Mouse (Mus musculus) C2C12 (cell line): ENCODE measurements around the gene Isg20l2. TPM values are rescaled to one million over a fixed set of nuclear protein-coding genes. Genes with fewer than 3 reads are reported as not detected.
"Not testable (repeated sequence)": the region's sequence is repeated elsewhere in the genome, so short reads cannot be mapped to it uniquely, and the experiment has no call there.

Source experiments
- H3K27me3 ChIP-seq: one replicate; pipeline ENCODE4 v1.6.1; 2011; ENCODE audit not compliant: control insufficient read depth, insufficient read depth, insufficient read length
- H3K36me3 ChIP-seq: one replicate; pipeline ENCODE4 v1.6.1; 2011; ENCODE audit not compliant: control insufficient read depth, insufficient read depth
- H3K4me3 ChIP-seq: one replicate; pipeline ENCODE4 v1.5.1; 2011; ENCODE audit warnings: mild to moderate bottlenecking, control low read depth; ENCODE audit not compliant: poor library complexity, insufficient read depth, severe bottlenecking
- H3K79me2 ChIP-seq: one replicate; pipeline ENCODE4 v1.6.1; 2011; ENCODE audit not compliant: control insufficient read depth, insufficient read depth
- H3K79me3 ChIP-seq: one replicate; pipeline ENCODE4 v1.6.1; 2011; ENCODE audit warnings: low read depth, control low read depth
- H3ac ChIP-seq: one replicate; pipeline ENCODE3; 2011; ENCODE audit warnings: low read depth; ENCODE audit not compliant: control insufficient read depth, insufficient read length
- CEBPB ChIP-seq: IDR thresholded peaks from one replicate; pipeline ENCODE4 v1.6.1; 2011; ENCODE audit warnings: low read depth, mild to moderate bottlenecking, control low read depth, moderate library complexity
- CTCF ChIP-seq: IDR thresholded peaks from one replicate; pipeline ENCODE4 v1.5.1; 2011; ENCODE audit not compliant: control insufficient read depth, insufficient read depth, insufficient read length
- FOSL1 ChIP-seq: IDR thresholded peaks from one replicate; pipeline ENCODE4 v1.8.0; 2011; ENCODE audit warnings: mild to moderate bottlenecking, low read length; ENCODE audit not compliant: poor library complexity, insufficient read depth, severe bottlenecking
- MAX ChIP-seq: IDR thresholded peaks from one replicate; pipeline ENCODE4 v1.6.1; 2011; ENCODE audit warnings: mild to moderate bottlenecking, control low read depth
- MYOD1 ChIP-seq: IDR thresholded peaks from one replicate; pipeline ENCODE4 v1.6.1; 2011; ENCODE audit warnings: low read depth; ENCODE audit not compliant: control insufficient read depth, insufficient read length
- MYOG ChIP-seq: IDR thresholded peaks from one replicate; pipeline ENCODE4 v1.6.1; 2011; ENCODE audit not compliant: control insufficient read depth, insufficient read length; ENCODE audit errors: extremely low read depth
- USF1 ChIP-seq: IDR thresholded peaks from one replicate; pipeline ENCODE4 v1.6.1; 2011; ENCODE audit warnings: low read depth, mild to moderate bottlenecking, control low read depth, moderate library complexity
- polyA plus RNA-seq: library from polyadenylated mRNA; unstranded; fragments of >200 nt; fragmentation: generic; extraction: Trizol; gene quantifications from one replicate; pipeline ENCODE4 v1.2.1, GENCODE M21; 2012; ENCODE audit warnings: missing spikeins

Isg20l2 gene
- polyA plus RNA-seq, 1 experiment = 25.0 TPM

DNA sequence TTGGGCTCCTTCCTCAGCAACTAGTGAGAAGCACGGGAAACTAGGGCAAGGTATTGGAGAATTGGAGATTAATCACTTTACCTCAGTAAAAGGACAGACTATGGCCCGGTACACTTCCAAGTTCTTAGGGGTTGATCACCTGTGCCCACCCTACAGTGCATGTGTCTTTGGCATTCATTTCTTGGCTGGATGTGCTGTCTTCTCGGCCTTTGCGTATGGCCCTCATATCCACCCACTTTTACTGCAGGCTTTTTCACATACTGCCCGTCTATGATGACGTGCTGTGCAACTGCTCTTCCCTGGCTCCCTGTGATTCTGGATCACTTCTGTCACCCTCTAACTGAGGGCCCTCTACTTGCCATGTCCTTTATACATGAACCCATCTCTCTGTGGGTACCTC is 43.7 kb upstream of the Isg20l2 start:
- no peak overlapping the region for H3ac ChIP-seq
- H3K79me2 ChIP-seq = peaks cover 38% of the 10 kb centered on the region
- no peak for TF ChIP-seq CTCF
- TF ChIP-seq CEBPB = no peak
- no peak for TF ChIP-seq FOSL1
- no peak for TF ChIP-seq MYOD1
- no peak for TF ChIP-seq MAX
- TF ChIP-seq USF1 = no peak
- no peak for TF ChIP-seq MYOG
- H3K27me3 ChIP-seq = no peaks in the 10 kb centered on the region
- peak overlapping the region; percentile 25 for H3K4me3 ChIP-seq
- peaks cover 27% of the 10 kb centered on the region for H3K79me3 ChIP-seq
- peaks cover 2% of the 10 kb centered on the region for H3K36me3 ChIP-seq

- not testable (repeated sequence) for H3ac ChIP-seq, H3K36me3 ChIP-seq, H3K27me3 ChIP-seq, H3K4me3 ChIP-seq
- Histone ChIP-seq H3K79me3 (peaks cover 24% of the 10 kb centered on the region), H3K79me2 (peaks cover 29% of the 10 kb centered on the region)
These were observed 42.7 kb upstream of the Isg20l2 start for GRCm38 (mm10) chr3:87887400-87887799.

DNA sequence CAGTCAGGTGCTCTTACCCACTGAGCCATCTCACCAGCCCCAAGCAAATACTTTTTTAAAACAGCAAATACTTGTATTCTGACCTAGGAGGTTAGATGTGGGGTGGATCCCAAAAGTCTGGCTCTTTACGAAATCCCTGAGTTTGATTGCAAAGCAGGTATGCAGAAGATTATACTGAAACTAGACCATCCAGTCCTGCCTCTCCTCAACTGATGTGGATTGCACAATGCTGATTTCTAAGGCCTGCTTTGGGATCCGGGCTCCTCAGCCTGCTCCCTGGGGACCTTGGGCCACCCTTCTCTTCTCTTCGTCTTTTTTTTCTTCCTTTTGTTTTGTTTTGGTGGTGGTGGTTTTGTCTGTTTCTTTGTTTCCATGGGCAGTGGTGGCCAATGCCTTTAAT is 38.6 kb upstream of the Isg20l2 start:
- H3K27me3 ChIP-seq = no peaks in the 10 kb centered on the region
- no peaks in the 10 kb centered on the region for H3K79me3 ChIP-seq
- H3K79me2 ChIP-seq = no peaks in the 10 kb centered on the region
- no peak overlapping the region for H3K4me3 ChIP-seq
- no peak for TF ChIP-seq MYOD1
- TF ChIP-seq MYOG = no peak
- TF ChIP-seq MAX = no peak
- no peak for TF ChIP-seq FOSL1
- peak; percentile 32 for TF ChIP-seq CEBPB
- H3K36me3 ChIP-seq = no peaks in the 10 kb centered on the region
- no peak overlapping the region for H3ac ChIP-seq

GRCm38 (mm10) chr3:87893367-87893905 is 36.7 kb upstream of the Isg20l2 start:
- Histone ChIP-seq H3K4me3 (no peak overlapping the region), H3K79me2 (no peaks in the 10 kb centered on the region), H3K27me3 (no peaks in the 10 kb centered on the region), H3ac (no peak overlapping the region), H3K79me3 (no peaks in the 10 kb centered on the region), H3K36me3 (no peaks in the 10 kb centered on the region)
- TF ChIP-seq MYOD1 (no peak), FOSL1 (no peak), MAX (no peak), CTCF (no peak), MYOG (no peak)

GRCm38 (mm10) chr3:87899266-87899665 is 30.8 kb upstream of the Isg20l2 start:
- H3K4me3 ChIP-seq = no peak overlapping the region
- no peaks in the 10 kb centered on the region for H3K79me2 ChIP-seq
- no peaks in the 10 kb centered on the region for H3K79me3 ChIP-seq
- H3K36me3 ChIP-seq = no peaks in the 10 kb centered on the region
- no peaks in the 10 kb centered on the region for H3K27me3 ChIP-seq
- TF ChIP-seq MYOG = no peak
- no peak for TF ChIP-seq MAX
- no peak for TF ChIP-seq FOSL1
- TF ChIP-seq MYOD1 = no peak
- no peak for TF ChIP-seq CTCF
- TF ChIP-seq USF1 = no peak
- no peak for TF ChIP-seq CEBPB
- no peak overlapping the region for H3ac ChIP-seq

- no peaks in the 10 kb centered on the region for H3K27me3 ChIP-seq
- H3K79me3 ChIP-seq = no peaks in the 10 kb centered on the region
- no peaks in the 10 kb centered on the region for H3K79me2 ChIP-seq
- H3K36me3 ChIP-seq = no peaks in the 10 kb centered on the region
- no peak overlapping the region for H3K4me3 ChIP-seq
- TF ChIP-seq CEBPB = no peak
- no peak for TF ChIP-seq MYOG
- no peak for TF ChIP-seq MAX
- no peak for TF ChIP-seq FOSL1
- TF ChIP-seq MYOD1 = no peak
- TF ChIP-seq CTCF = no peak
- TF ChIP-seq USF1 = no peak
- H3ac ChIP-seq = no peak overlapping the region
These were observed 30.3 kb upstream of the Isg20l2 start for GRCm38 (mm10) chr3:87899776-87900175.
